Mouse (Mus musculus): ENCODE data around the gene Ash1l. TPM values are rescaled to one million over a fixed set of nuclear protein-coding genes. Genes with fewer than 3 reads are reported as not detected.
A peak's percentile ranks its signal among the peaks of the same experiment; 100 is the strongest.
"Not testable (repeated sequence)": the region's sequence is repeated elsewhere in the genome, so short reads cannot be mapped to it uniquely, and the experiment has no call there.

Gene Ash1l
- total RNA-seq, 4 experiments from 2014 or later = 85.3 to 102 (median 91.4) TPM

DNA sequence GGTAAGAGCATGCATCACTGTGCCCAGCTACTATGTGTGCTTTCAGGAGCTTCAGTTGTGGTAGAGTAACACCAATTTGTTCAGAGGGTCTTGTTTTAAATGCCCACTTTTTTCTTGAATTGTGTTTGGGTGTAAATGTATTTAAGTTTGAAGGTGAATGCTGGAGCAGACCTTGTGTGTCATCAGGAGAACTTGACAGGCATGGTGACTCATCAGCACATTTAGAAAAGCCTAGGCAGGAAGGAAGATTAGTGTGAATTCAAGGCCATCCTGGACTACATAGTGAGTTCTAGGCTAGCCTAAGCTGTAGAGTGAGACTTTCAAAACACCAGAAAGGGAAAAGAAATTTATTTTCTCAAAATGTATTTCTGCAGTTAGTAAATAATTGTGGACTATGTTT lies 3.3 kb downstream of the Ash1l start:
- no peak for DNase-seq (ENCODE audit: low spot score in 2 of 2)

- not testable (repeated sequence) for DNase-seq (ENCODE audit: low spot score in 2 of 2)
These were observed 12.8 kb downstream of the Ash1l start for GRCm38 (mm10) chr3:88963211-88963610.

DNA sequence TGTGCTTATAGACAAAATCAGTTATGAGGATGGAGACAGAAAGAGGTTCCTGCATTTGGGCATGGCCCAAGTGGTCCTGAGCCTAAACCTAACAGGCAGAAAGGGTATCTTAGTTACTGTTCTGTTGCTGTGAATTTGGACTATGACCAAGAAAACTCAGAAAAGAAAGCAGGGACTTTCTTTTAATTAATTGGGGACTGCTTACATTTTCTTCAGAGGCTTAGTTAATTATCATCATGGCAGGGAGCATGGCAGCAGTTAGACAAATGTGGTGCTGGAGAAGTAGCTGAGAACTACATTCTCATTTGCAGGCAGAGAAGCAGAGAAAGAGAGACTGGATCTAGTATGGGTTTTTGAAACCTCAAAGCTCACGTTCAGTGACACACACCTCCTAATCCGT lies 24.6 kb downstream of the Ash1l start:
- DNase-seq (ENCODE audit: low spot score in 2 of 2) = no peak

DNA sequence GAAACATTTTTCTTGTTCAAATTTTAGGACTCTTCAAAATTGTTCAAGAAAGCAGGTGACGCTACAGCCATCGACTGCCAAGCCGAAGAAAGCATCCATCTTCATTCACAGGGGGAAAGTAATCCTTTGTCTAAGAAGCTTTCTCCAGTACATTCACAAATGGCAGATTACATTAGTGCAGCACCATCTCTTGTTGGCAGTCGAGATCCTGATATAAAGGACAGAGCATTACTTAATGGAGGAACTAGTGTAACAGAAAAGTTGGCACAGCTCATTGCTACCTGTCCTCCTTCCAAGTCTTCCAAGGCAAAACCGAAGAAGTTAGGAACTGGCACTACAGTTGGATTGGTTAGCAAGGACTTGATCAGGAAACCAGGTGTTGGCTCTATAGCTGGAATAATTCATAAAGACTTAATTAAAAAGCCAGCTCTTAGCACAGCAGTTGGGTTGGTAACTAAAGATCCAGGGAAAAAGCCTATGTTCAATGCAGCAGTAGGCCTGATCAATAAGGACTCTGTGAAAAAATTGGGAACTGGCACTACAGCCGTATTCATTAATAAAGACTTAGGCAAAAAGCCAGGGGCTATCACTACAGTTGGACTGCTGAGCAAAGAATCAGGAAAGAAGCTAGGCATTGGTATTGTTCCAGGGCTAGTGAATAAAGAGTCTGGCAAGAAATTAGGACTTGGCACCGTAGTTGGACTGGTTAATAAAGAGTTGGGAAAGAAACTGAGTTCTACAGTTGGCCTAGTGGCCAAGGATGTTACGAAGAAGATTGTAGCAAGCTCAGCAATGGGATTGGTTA lies 31.0 kb downstream of the Ash1l start:
- no peak for DNase-seq (ENCODE audit: low spot score in 2 of 2)

- no peak for DNase-seq (ENCODE audit: low spot score in 2 of 2)
These were observed 33.5 kb downstream of the Ash1l start for GRCm38 (mm10) chr3:88983921-88984381.

DNA sequence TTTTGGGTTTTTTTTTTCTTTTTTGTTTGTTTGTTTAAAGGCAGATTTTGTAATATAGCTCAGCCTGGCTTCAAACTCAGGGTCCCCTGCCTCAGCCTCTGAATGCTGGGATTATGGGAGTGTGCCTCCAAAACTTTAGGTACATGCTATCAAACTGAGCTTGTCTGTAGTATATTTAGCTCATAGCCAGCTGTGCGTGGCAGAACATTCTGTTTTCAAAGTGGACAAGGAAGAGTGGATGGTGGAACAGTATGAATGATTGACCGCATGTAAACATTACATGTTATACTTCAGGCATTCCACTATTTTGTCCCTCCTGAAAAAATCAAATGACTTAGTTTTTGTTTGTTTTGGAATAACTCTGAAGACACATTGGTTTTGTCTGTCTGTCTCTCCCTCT lies 42.4 kb downstream of the Ash1l start:
- no peak for DNase-seq (ENCODE audit: low spot score in 2 of 2)

GRCm38 (mm10) chr3:89001536-89001935 lies 51.1 kb downstream of the Ash1l start:
- DNase-seq (ENCODE audit: low spot score in 2 of 2) = no peak

DNA sequence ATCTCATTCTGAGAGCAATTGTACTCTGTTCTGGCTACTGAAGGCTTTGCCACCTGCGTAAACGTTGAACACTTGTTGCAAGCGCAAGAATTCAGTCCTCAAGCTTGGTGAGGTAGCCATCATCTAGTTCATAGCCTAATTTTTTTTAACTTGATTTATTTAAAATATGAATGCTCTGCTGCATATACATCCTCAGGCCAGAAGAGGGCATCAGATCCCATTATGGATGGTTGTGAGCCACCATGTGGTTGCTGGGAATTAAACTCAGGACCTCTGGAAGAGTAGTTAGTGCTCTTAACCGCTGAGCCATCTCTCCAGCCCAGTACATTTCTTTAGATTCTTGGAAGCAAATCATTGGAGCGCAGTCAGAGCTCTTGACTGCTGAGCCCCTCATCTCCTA lies 80.5 kb downstream of the Ash1l start:
- not testable (repeated sequence) for DNase-seq (ENCODE audit: low spot score in 2 of 2)

- no peak for DNase-seq (ENCODE audit: low spot score in 2 of 2)
These were observed 92.9 kb downstream of the Ash1l start for GRCm38 (mm10) chr3:89043359-89043758.

DNA sequence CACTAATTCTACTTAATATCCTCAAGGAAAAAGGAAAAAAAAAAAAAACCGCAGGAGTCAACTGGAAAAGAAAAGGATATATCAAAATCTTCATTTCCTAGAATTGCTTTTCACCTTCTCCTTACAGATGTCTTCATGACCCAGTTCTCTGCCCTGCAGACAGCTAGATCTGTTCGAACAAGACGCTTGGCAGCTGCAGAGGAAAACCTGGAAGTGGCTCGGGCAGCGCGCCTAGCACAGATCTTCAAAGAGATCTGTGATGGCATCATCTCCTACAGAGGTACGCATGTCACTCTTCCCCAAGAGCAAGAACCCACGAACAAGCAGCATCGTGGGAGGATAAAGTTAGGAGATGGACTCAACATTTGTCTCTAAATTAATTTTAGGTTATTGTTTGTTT lies 107.9 kb downstream of the Ash1l start:
- no peak for DNase-seq (ENCODE audit: low spot score in 2 of 2)

GRCm38 (mm10) chr3:89058783-89059182 lies 108.4 kb downstream of the Ash1l start:
- no peak for DNase-seq (ENCODE audit: low spot score in 2 of 2)

GRCm38 (mm10) chr3:89061696-89062095 lies 111.3 kb downstream of the Ash1l start:
- no peak for DNase-seq (ENCODE audit: low spot score in 2 of 2)

DNA sequence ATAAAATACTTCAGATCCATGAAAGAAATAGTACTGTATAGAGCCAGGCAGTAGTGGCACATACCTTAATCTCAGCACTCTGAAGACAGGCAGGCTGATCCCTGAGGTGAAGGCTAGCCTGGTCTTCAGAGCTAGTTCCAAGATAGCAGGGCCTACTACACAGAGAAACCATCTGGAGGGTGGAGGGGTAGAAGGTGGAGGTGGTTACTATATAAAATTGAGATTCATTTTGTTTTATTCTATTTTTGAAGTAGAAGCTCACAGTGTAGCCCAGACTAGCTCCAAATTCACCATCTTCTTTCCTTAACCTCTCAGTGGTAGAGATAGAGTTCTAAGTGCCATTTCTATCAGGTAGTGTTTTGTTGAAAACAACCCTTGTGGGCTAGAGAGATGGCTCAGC lies 116.8 kb downstream of the Ash1l start:
- DNase-seq (ENCODE audit: low spot score in 2 of 2) = no peak

DNA sequence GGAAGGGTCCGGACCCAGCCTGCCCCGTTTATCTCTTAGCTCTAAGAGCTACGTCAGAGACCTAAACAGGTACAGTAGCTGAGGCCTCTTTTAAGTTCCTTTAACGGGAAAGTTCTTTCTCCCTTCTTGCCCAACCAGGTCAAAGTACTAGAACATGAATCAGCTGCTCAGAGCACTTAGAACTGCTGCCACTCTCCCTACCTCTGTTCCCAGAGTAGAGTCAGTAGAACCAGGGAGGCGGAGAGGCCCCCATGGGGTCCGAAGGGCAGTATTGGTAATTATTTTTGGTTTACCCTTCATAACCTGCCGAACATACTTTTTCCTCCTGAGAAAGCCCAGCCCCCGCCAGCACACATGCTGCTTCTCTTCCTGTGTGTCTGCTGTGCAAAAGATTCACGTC lies 127.0 kb downstream of the Ash1l start:
- DNase-seq (ENCODE audit: low spot score in 2 of 2) = no peak

- not testable (repeated sequence) for DNase-seq (ENCODE audit: low spot score in 2 of 2)
These were observed 131.9 kb downstream of the Ash1l start for GRCm38 (mm10) chr3:89082287-89082686.

DNA sequence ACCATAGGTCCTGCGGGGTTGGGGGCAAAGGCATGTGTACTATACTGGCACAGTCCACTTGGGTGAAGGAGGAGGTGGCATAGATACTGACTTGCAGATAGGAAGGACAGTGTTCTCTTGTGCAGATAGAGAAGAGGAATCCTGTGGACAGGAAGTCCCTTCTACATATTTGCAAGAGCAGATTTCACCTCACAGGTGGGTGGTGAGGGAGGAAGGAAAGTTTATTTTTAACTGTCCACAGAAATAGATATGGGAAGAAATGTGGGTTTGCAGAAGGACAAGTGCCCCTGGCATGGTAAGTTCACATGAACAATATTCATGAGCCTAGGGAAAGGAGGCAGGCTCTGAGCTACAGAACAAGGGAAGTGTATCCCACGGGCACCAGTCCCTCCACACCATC lies 133.7 kb downstream of the Ash1l start:
- no peak for DNase-seq (ENCODE audit: low spot score in 2 of 2)

- no peak for DNase-seq (ENCODE audit: low spot score in 2 of 2)
These were observed 134.3 kb downstream of the Ash1l start for GRCm38 (mm10) chr3:89084654-89085190.

DNA sequence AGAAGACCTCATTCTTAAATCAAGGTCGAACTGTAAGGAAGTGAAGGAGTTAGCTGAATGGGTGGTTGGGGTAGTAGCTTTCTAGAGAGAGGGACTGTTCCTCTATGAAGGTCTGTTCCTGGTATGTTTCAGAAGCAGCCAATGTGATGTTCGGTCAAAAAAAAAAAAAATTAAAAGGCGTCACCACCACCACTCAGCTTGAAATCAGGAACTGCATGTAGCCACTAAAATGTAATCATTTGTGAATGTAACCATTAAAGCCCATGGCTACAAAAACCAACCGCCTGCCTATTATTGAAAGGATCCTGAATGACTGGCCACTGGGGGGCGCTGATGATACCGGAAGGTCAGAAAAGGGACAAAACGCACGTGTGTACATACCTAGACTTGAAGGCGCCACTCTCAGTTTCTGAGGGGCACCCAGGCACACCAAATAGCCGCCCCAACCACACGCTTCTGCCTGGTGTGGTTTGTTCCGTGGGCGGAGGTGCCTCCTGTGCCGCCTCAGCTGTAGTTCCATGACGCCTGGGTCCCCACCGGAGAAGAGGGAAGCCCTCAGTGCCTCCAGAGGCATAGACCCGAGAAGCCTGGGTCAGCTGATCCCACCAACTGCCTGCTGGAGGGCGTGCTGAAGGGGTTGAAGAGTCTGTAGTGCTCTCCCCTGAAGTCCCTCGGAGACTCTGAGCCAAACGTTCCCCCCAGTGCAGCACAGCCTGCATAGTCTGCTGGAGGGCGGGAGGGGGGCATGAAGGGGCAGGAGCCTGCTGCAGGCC lies 137.1 kb downstream of the Ash1l start:
- peak in 1 of 2 experiments; percentile 62 for DNase-seq (ENCODE audit: low spot score in 2 of 2)

GRCm38 (mm10) chr3:89088974-89089373 lies 138.6 kb downstream of the Ash1l start:
- no peak for DNase-seq (ENCODE audit: low spot score in 2 of 2)

DNA sequence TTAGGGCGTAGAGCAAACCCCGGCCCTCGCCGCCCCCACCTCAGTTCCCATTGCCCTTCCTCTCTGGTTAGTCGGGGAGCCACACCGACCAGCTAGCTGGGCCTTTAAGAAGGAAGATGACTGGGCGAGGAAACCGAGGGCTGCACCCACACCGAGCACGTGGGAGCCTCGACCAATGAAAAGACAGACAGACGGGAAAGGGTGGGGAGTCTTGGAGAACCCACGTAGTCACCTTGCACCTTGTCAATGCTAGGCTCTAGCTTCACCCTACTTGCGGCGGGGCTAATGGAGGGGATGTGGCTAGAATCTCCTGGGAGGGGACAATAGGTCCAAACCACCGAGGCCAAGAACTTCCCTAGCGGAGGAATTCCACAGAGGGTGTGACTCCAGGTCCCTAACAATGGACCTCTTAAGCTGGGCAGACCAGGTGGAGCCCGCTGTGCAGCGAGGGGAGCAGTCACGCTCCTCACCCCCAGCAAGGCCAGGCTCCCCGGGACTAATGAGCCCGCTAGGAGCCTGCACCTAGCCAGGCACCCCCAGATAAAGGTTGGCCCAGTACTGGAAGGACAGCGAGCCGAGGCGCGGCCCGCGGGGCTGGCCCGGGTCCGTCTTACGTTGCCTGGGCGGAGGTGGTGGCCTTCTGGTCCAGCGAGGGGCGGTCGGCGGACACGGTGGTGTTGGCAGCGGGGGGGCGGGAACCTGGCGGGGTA lies 139.6 kb downstream of the Ash1l start:
- peak; percentile 74 to 85 for DNase-seq (ENCODE audit: low spot score in 2 of 2)

Data from left cerebral cortex, adult 8-10 months (tissue).